Mouse (Mus musculus) heart, embryonic 16.5 days (tissue): ENCODE measurements around the gene Esyt1. TPM values are rescaled to one million over a fixed set of nuclear protein-coding genes. Genes with fewer than 3 reads are reported as not detected.

Experiments used
- microRNA-seq: library from miRNA; unstranded; fragments of <30 nt; microRNA quantifications from one replicate; pipeline ENCODE4, GENCODE M21; 2017
- polyA plus RNA-seq: library from polyadenylated mRNA; unstranded; fragments of >200 nt; fragmentation: Nextera tagmentation; extraction: Ambion mirVana; gene quantifications from 2 replicates; pipeline ENCODE4 v1.2.1, GENCODE M21; 2015

Gene Esyt1
- polyA plus RNA-seq, 1 experiment from 2014 or later = 22.5 TPM

Small RNA genes lying within 50 kb of the gene (microRNA-seq; reads per million reads assigned to microRNA genes)
- gene Gm47275 (not detected), gene Mir6916 (not detected)

Other genes starting within 250 kb of the Esyt1 start
- 4.3 and 6.0 TPM in 2 replicates for gene Il23a, start 227.1 kb downstream of the Esyt1 start, polyA plus RNA-seq
- 26.1 and 28.1 TPM in 2 replicates for gene Pan2, start 222.5 kb downstream of the Esyt1 start, polyA plus RNA-seq
- gene Cnpy2, start 203.4 kb downstream of the Esyt1 start, polyA plus RNA-seq = 184 and 195 TPM in 2 replicates
- gene Cs, start 188.1 kb downstream of the Esyt1 start, polyA plus RNA-seq = 567 and 572 TPM in 2 replicates
- gene Coq10a, start 156.9 kb downstream of the Esyt1 start, polyA plus RNA-seq = 13.4 and 19.4 TPM in 2 replicates
- 8.1 and 8.5 TPM in 2 replicates for gene Ankrd52, start 148.8 kb downstream of the Esyt1 start, polyA plus RNA-seq
- gene Slc39a5, start 124.6 kb downstream of the Esyt1 start, polyA plus RNA-seq = 0.41 TPM in 1 of 2 replicates, not detected in the other
- 55.9 and 60.4 TPM in 2 replicates for gene Nabp2, start 114.4 kb downstream of the Esyt1 start, polyA plus RNA-seq
- 29.9 and 31.7 TPM in 2 replicates for gene Rnf41, start 114.2 kb downstream of the Esyt1 start, polyA plus RNA-seq
- gene Smarcc2, start 66.6 kb downstream of the Esyt1 start, polyA plus RNA-seq = 54.9 and 57.5 TPM in 2 replicates
- gene Myl6, start 31.7 kb downstream of the Esyt1 start, polyA plus RNA-seq = 945 and 1,125 TPM in 2 replicates
- gene Myl6b, start 27.2 kb downstream of the Esyt1 start, polyA plus RNA-seq = 4.2 and 4.4 TPM in 2 replicates
- 8.4 and 9.5 TPM in 2 replicates for gene Zc3h10, start 21.9 kb upstream of the Esyt1 start, polyA plus RNA-seq
- 1,776 and 2,205 TPM in 2 replicates for gene Rpl41, start 23.4 kb upstream of the Esyt1 start, polyA plus RNA-seq
- 125 and 150 TPM in 2 replicates for gene Pa2g4, start 40.1 kb upstream of the Esyt1 start, polyA plus RNA-seq
- gene Erbb3, start 63.8 kb upstream of the Esyt1 start, polyA plus RNA-seq = 3.9 and 5.4 TPM in 2 replicates
- gene Rps26, start 100.9 kb upstream of the Esyt1 start, polyA plus RNA-seq = 316 and 332 TPM in 2 replicates
- gene Ikzf4, start 120.1 kb upstream of the Esyt1 start, polyA plus RNA-seq = 1.1 and 1.5 TPM in 2 replicates
- gene Suox, start 148.2 kb upstream of the Esyt1 start, polyA plus RNA-seq = 15.0 and 15.3 TPM in 2 replicates
- gene Rab5b, start 170.4 kb upstream of the Esyt1 start, polyA plus RNA-seq = 69.8 and 73.5 TPM in 2 replicates
- gene Pmel, start 178.3 kb upstream of the Esyt1 start, polyA plus RNA-seq = 1.7 and 2.8 TPM in 2 replicates
- gene Cdk2, start 179.2 kb upstream of the Esyt1 start, polyA plus RNA-seq = 90.7 and 93.6 TPM in 2 replicates
- 9.5 and 12.3 TPM in 2 replicates for gene Dgka, start 219.0 kb upstream of the Esyt1 start, polyA plus RNA-seq
- 18.5 and 20.3 TPM in 2 replicates for gene Pym1, start 222.0 kb upstream of the Esyt1 start, polyA plus RNA-seq